Mouse (Mus musculus) hindbrain, embryonic 15.5 days (tissue): Measurements from ENCODE around the gene Cacna1d. TPM values are rescaled to one million over a fixed set of nuclear protein-coding genes. Genes with fewer than 3 reads are reported as not detected.

Experiments used
- ATAC-seq: fragments of 200-750 bp; cut with Nextera tagmentation; 2 replicates; pipeline ENCODE4 v1.8.0; 2017; ENCODE audit warnings: low read depth, moderate number of reproducible peaks, moderate TSS enrichment; ENCODE audit not compliant: low FRiP score
- H3K27ac ChIP-seq: fragments of 300-500 bp; sonication (generic); replicated peaks from 2 replicates; pipeline ENCODE4 v1.5.1; 2015; ENCODE audit warnings: mild to moderate bottlenecking, inconsistent platforms
- H3K27me3 ChIP-seq: fragments of 300-500 bp; sonication (generic); 2 replicates; pipeline ENCODE4 v1.6.1; 2015; ENCODE audit warnings: control low read depth, inconsistent platforms
- H3K36me3 ChIP-seq: fragments of 300-500 bp; sonication (generic); 2 replicates; pipeline ENCODE4 v1.6.1; 2015; ENCODE audit warnings: control low read depth, inconsistent platforms
- H3K4me1 ChIP-seq: fragments of 300-500 bp; sonication (generic); replicated peaks from 2 replicates; pipeline ENCODE4 v1.6.1; 2015; ENCODE audit warnings: control low read depth, inconsistent platforms
- H3K4me2 ChIP-seq: fragments of 300-500 bp; sonication (generic); 2 replicates; pipeline ENCODE4 v1.6.1; 2015; ENCODE audit warnings: moderate library complexity, mild to moderate bottlenecking, inconsistent platforms
- H3K4me3 ChIP-seq: fragments of 300-500 bp; sonication (generic); 2 replicates; pipeline ENCODE4 v1.5.1; 2015; ENCODE audit warnings: mild to moderate bottlenecking, inconsistent platforms
- H3K9ac ChIP-seq: fragments of 300-500 bp; sonication (generic); 2 replicates; pipeline ENCODE4 v1.6.1; 2015; ENCODE audit warnings: inconsistent platforms
- H3K9me3 ChIP-seq: fragments of 300-500 bp; sonication (generic); 2 replicates; pipeline ENCODE4 v1.6.1; 2016; ENCODE audit warnings: control low read depth, inconsistent platforms
- WGBS: fragments of 180-500 bp; shearing (Covaris S2); methylation state at CpG from one replicate; pipeline ENCODE4 v1.1.7; 2015; 5-methylcytosine and 5-hydroxymethylcytosine counted together
- polyA plus RNA-seq: library from polyadenylated mRNA; unstranded; fragments of >200 nt; fragmentation: Nextera tagmentation; extraction: Ambion mirVana; gene quantifications from 2 replicates; pipeline ENCODE4 v1.2.1, GENCODE M21; 2015

Cacna1d gene
- polyA plus RNA-seq, 1 experiment from 2014 or later, result 10.7 TPM

GRCm38 (mm10) chr14:30043356-30043940, 447.8 kb downstream of the Cacna1d start:
- no peak for ATAC-seq
- Histone ChIP-seq H3K4me1 (no peaks in the 10 kb centered on the region), H3K27me3 (no peaks in the 10 kb centered on the region), H3K36me3 (peaks cover 18% of the 10 kb centered on the region), H3K9me3 (no peaks in the 10 kb centered on the region), H3K27ac (no peak overlapping the region), H3K4me3 (no peak overlapping the region), H3K4me2 (no peak overlapping the region), H3K9ac (no peak overlapping the region)
- WGBS, result 93% methylated on average over 7 of the region's 7 CpGs

- no peak for ATAC-seq
- no peak overlapping the region for H3K4me2 ChIP-seq
- 91% methylated on average over 9 of the region's 9 CpGs for WGBS
Measured at GRCm38 (mm10) chr14:30041836-30042235, 449.4 kb downstream of the Cacna1d start.

GRCm38 (mm10) chr14:30039413-30039812, 451.8 kb downstream of the Cacna1d start:
- Histone ChIP-seq H3K4me3 (no peak overlapping the region), H3K4me1 (no peaks in the 10 kb centered on the region), H3K27ac (no peak overlapping the region), H3K9me3 (no peaks in the 10 kb centered on the region), H3K9ac (no peak overlapping the region), H3K27me3 (no peaks in the 10 kb centered on the region), H3K36me3 (peaks cover 7% of the 10 kb centered on the region; the same call in 1 of the 2 replicates), H3K4me2 (no peak overlapping the region)
- WGBS, result 81% methylated on average over 4 of the region's 4 CpGs
- no peak for ATAC-seq

More at GRCm38 (mm10) chr14:30041836-30042235, 449.4 kb downstream of the Cacna1d start:
- H3K9ac ChIP-seq, result no peak overlapping the region
- H3K4me3 ChIP-seq, result no peak overlapping the region
- peaks cover 11% of the 10 kb centered on the region for H3K36me3 ChIP-seq
- H3K4me1 ChIP-seq, result no peaks in the 10 kb centered on the region
- no peaks in the 10 kb centered on the region for H3K9me3 ChIP-seq
- H3K27me3 ChIP-seq, result no peaks in the 10 kb centered on the region
- no peak overlapping the region for H3K27ac ChIP-seq

- ATAC-seq, result no peak
Measured at GRCm38 (mm10) chr14:30038431-30038830, 452.8 kb downstream of the Cacna1d start.

GRCm38 (mm10) chr14:30033405-30033804, 457.9 kb downstream of the Cacna1d start:
- H3K4me3 ChIP-seq, result no peak overlapping the region
- H3K36me3 ChIP-seq, result no peaks in the 10 kb centered on the region; the same call in 1 of the 2 replicates
- 77% methylated on average over 8 of the region's 8 CpGs for WGBS
- no peak overlapping the region for H3K9ac ChIP-seq
- H3K4me2 ChIP-seq, result no peak overlapping the region
- H3K27ac ChIP-seq, result no peak overlapping the region
- no peaks in the 10 kb centered on the region for H3K9me3 ChIP-seq
- no peak for ATAC-seq
- H3K27me3 ChIP-seq, result no peaks in the 10 kb centered on the region
- no peaks in the 10 kb centered on the region for H3K4me1 ChIP-seq

More at GRCm38 (mm10) chr14:30038431-30038830, 452.8 kb downstream of the Cacna1d start:
- H3K4me3 ChIP-seq, result no peak overlapping the region
- H3K4me1 ChIP-seq, result no peaks in the 10 kb centered on the region
- H3K36me3 ChIP-seq, result peaks cover 7% of the 10 kb centered on the region; the same call in 1 of the 2 replicates
- no peak overlapping the region for H3K27ac ChIP-seq
- H3K9me3 ChIP-seq, result no peaks in the 10 kb centered on the region
- H3K27me3 ChIP-seq, result no peaks in the 10 kb centered on the region
- H3K4me2 ChIP-seq, result no peak overlapping the region
- 92% methylated on average over 18 of the region's 18 CpGs for WGBS
- H3K9ac ChIP-seq, result no peak overlapping the region

- H3K27me3 ChIP-seq, result no peaks in the 10 kb centered on the region
- H3K9me3 ChIP-seq, result no peaks in the 10 kb centered on the region
- H3K27ac ChIP-seq, result no peak overlapping the region
- no peaks in the 10 kb centered on the region for H3K4me1 ChIP-seq
- H3K36me3 ChIP-seq, result no peaks in the 10 kb centered on the region
- no peak overlapping the region for H3K4me2 ChIP-seq
- WGBS, result 57% methylated on average over 2 of the region's 2 CpGs
- ATAC-seq, result no peak
- H3K4me3 ChIP-seq, result no peak overlapping the region
- H3K9ac ChIP-seq, result no peak overlapping the region
Measured at GRCm38 (mm10) chr14:30027378-30027777, 463.9 kb downstream of the Cacna1d start.

GRCm38 (mm10) chr14:30024387-30024786, 466.9 kb downstream of the Cacna1d start:
- H3K4me3 ChIP-seq, result no peak overlapping the region
- H3K4me2 ChIP-seq, result no peak overlapping the region
- H3K4me1 ChIP-seq, result no peaks in the 10 kb centered on the region
- no peaks in the 10 kb centered on the region for H3K9me3 ChIP-seq
- H3K27me3 ChIP-seq, result no peaks in the 10 kb centered on the region
- ATAC-seq, result no peak
- WGBS, result 61% methylated on average over 7 of the region's 7 CpGs
- no peaks in the 10 kb centered on the region for H3K36me3 ChIP-seq
- no peak overlapping the region for H3K9ac ChIP-seq
- no peak overlapping the region for H3K27ac ChIP-seq

- 93% methylated on average over 6 of the region's 6 CpGs for WGBS
- Histone ChIP-seq H3K4me3 (no peak overlapping the region), H3K4me1 (no peaks in the 10 kb centered on the region), H3K27ac (no peak overlapping the region), H3K9ac (no peak overlapping the region), H3K27me3 (no peaks in the 10 kb centered on the region), H3K9me3 (no peaks in the 10 kb centered on the region), H3K4me2 (no peak overlapping the region), H3K36me3 (no peaks in the 10 kb centered on the region)
- ATAC-seq, result no peak
Measured at GRCm38 (mm10) chr14:30022471-30022870, 468.8 kb downstream of the Cacna1d start.

- Histone ChIP-seq H3K4me2 (no peak overlapping the region), H3K36me3 (no peaks in the 10 kb centered on the region), H3K27ac (no peak overlapping the region), H3K27me3 (no peaks in the 10 kb centered on the region), H3K4me1 (no peaks in the 10 kb centered on the region), H3K9me3 (no peaks in the 10 kb centered on the region), H3K4me3 (no peak overlapping the region), H3K9ac (no peak overlapping the region)
- no peak for ATAC-seq
- 56% methylated on average over 9 of the region's 9 CpGs for WGBS
Measured at GRCm38 (mm10) chr14:30019792-30020575, 471.3 kb downstream of the Cacna1d start.

- no peak overlapping the region for H3K9ac ChIP-seq
- no peak overlapping the region for H3K4me3 ChIP-seq
- H3K4me1 ChIP-seq, result no peaks in the 10 kb centered on the region
- H3K36me3 ChIP-seq, result no peaks in the 10 kb centered on the region
- 92% methylated on average over 8 of the region's 8 CpGs for WGBS
- no peaks in the 10 kb centered on the region for H3K9me3 ChIP-seq
- H3K27me3 ChIP-seq, result no peaks in the 10 kb centered on the region
- no peak for ATAC-seq
- H3K27ac ChIP-seq, result no peak overlapping the region
- H3K4me2 ChIP-seq, result no peak overlapping the region
Measured at GRCm38 (mm10) chr14:30019375-30019774, 471.9 kb downstream of the Cacna1d start.

- Histone ChIP-seq H3K9me3 (no peaks in the 10 kb centered on the region), H3K9ac (no peak overlapping the region), H3K4me2 (no peak overlapping the region), H3K4me1 (no peaks in the 10 kb centered on the region), H3K27me3 (no peaks in the 10 kb centered on the region), H3K4me3 (no peak overlapping the region), H3K36me3 (no peaks in the 10 kb centered on the region), H3K27ac (no peak overlapping the region)
- ATAC-seq, result no peak
- 92% methylated on average over 6 of the region's 6 CpGs for WGBS
Measured at GRCm38 (mm10) chr14:30018846-30019245, 472.4 kb downstream of the Cacna1d start.

GRCm38 (mm10) chr14:30018463-30018801, 472.8 kb downstream of the Cacna1d start:
- Histone ChIP-seq H3K4me2 (no peak overlapping the region), H3K4me3 (no peak overlapping the region), H3K4me1 (no peaks in the 10 kb centered on the region), H3K27me3 (no peaks in the 10 kb centered on the region), H3K36me3 (no peaks in the 10 kb centered on the region), H3K9me3 (no peaks in the 10 kb centered on the region), H3K27ac (no peak overlapping the region), H3K9ac (no peak overlapping the region)
- no peak for ATAC-seq
- 97% methylated on average over 4 of the region's 4 CpGs for WGBS
